Mouse (Mus musculus) heart, embryonic 10.5 days (tissue): ENCODE results near the gene Olfr658. TPM values are rescaled to one million over a fixed set of nuclear protein-coding genes. Genes with fewer than 3 reads are reported as not detected.

Source experiments
- DNase-seq: peaks from one replicate; pipeline ENCODE4 v3.0.0-alpha.2; 2017; ENCODE audit warnings: low spot score
- H3K27ac ChIP-seq: fragments of 300-500 bp; sonication (generic); 2 replicates; pipeline ENCODE4 v1.5.1; 2016; ENCODE audit warnings: mild to moderate bottlenecking
- H3K27me3 ChIP-seq: fragments of 300-500 bp; sonication (generic); 2 replicates; pipeline ENCODE4 v1.6.1; 2016; ENCODE audit warnings: mild to moderate bottlenecking; ENCODE audit not compliant: poor library complexity, insufficient read depth, severe bottlenecking
- H3K36me3 ChIP-seq: fragments of 300-500 bp; sonication (generic); 2 replicates; pipeline ENCODE4 v1.6.1; 2016; ENCODE audit warnings: mild to moderate bottlenecking, moderate library complexity
- H3K4me1 ChIP-seq: fragments of 300-500 bp; sonication (generic); 2 replicates; pipeline ENCODE4 v1.6.1; 2016; ENCODE audit warnings: mild to moderate bottlenecking
- H3K4me3 ChIP-seq: fragments of 300-500 bp; sonication (generic); 2 replicates; pipeline ENCODE4 v1.5.1; 2016; ENCODE audit warnings: mild to moderate bottlenecking, moderate library complexity
- H3K9me3 ChIP-seq: fragments of 300-500 bp; sonication (generic); 2 replicates; pipeline ENCODE4 v1.6.1; 2016; ENCODE audit warnings: mild to moderate bottlenecking, moderate library complexity
- WGBS: fragments of 180-500 bp; shearing (Covaris S2); methylation state at CpG from one replicate; pipeline ENCODE4 v1.1.7; 2016; 5-methylcytosine and 5-hydroxymethylcytosine counted together
- polyA plus RNA-seq: library from polyadenylated mRNA; unstranded; fragments of >200 nt; fragmentation: Nextera tagmentation; extraction: Ambion mirVana; gene quantifications from 2 replicates; pipeline ENCODE4 v1.2.1, GENCODE M21; 2016

The Olfr658 gene
- polyA plus RNA-seq: not detected in 2 replicates

- H3K4me3 ChIP-seq: peak within 1 kb of the TSS; percentile 48
- DNase-seq: peak; percentile 78
- H3K9me3 ChIP-seq: no peaks in the 10 kb centered on the region
- WGBS: 20% methylated on average over 21 of the region's 22 CpGs
- H3K27me3 ChIP-seq: no peaks in the 10 kb centered on the region
- no peak within 1 kb of the TSS for H3K27ac ChIP-seq
- no peaks in the 10 kb centered on the region for H3K36me3 ChIP-seq
- no peaks in the 10 kb centered on the region for H3K4me1 ChIP-seq
Measured at GRCm38 (mm10) chr7:104646841-104647482, at the start of gene Olfr658. Olfr658 (minus strand) TSS chr7:104647305.

DNA sequence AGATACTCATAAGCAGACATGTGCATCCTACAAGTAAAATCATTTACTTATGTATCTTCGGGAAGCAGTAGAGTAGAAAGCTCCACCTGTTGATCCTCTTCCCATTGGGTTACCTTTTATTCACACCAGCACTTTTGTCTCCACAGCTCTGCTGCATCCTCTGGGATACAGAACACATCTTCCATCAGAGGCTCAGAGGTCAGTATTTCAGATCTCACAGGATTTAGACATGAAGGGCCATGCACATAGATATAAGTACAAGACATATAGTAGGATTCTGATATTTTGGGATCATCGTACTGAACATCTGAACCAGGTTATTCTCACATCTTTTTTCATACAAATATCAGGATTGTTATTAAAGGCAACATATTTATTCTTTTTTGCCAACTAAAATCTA is 39.1 kb upstream of the Olfr658 start, which contains the start of gene Olfr661:
Gene Olfr661, plus strand, starts transcription at position 301 of the 400 bp plus-strand sequence.
- Histone ChIP-seq H3K27ac (no peak within 1 kb of the TSS), H3K9me3 (no peaks in the 10 kb centered on the region), H3K4me1 (no peaks in the 10 kb centered on the region), H3K36me3 (no peaks in the 10 kb centered on the region), H3K27me3 (no peaks in the 10 kb centered on the region), H3K4me3 (no peak within 1 kb of the TSS)
- 76% methylated on average over 2 of the region's 2 CpGs for WGBS
- DNase-seq: no peak

- no peak for DNase-seq
- no peaks in the 10 kb centered on the region for H3K4me1 ChIP-seq
- no peaks in the 10 kb centered on the region for H3K36me3 ChIP-seq
- no peak within 1 kb of the TSS for H3K27ac ChIP-seq
- H3K27me3 ChIP-seq: no peaks in the 10 kb centered on the region
- no peaks in the 10 kb centered on the region for H3K9me3 ChIP-seq
- no peak within 1 kb of the TSS for H3K4me3 ChIP-seq
- 79% methylated on average over 3 of the region's 3 CpGs for WGBS
Measured at GRCm38 (mm10) chr7:104666453-104666852, 19.3 kb upstream of the Olfr658 start, which contains the start of gene Olfr659. Olfr659 (plus strand) TSS chr7:104666753.

- H3K27me3 ChIP-seq: no peaks in the 10 kb centered on the region
- no peaks in the 10 kb centered on the region for H3K4me1 ChIP-seq
- no peak for DNase-seq
- no peaks in the 10 kb centered on the region for H3K9me3 ChIP-seq
- no peak within 1 kb of the TSS for H3K27ac ChIP-seq
- no peaks in the 10 kb centered on the region for H3K36me3 ChIP-seq
- no peak within 1 kb of the TSS for H3K4me3 ChIP-seq
Measured at GRCm38 (mm10) chr7:104624494-104624893, 22.6 kb downstream of the Olfr658 start, which contains the start of gene Olfr657. Olfr657 (plus strand) TSS chr7:104624794.

GRCm38 (mm10) chr7:104613655-104614054 is 33.5 kb downstream of the Olfr658 start, which contains the start of gene Olfr656:
Olfr656 (plus strand) TSS chr7:104613955.
- no peak for DNase-seq
- WGBS: 73% methylated on average over 4 of the region's 4 CpGs
- no peaks in the 10 kb centered on the region for H3K36me3 ChIP-seq
- no peaks in the 10 kb centered on the region for H3K4me1 ChIP-seq
- no peak within 1 kb of the TSS for H3K27ac ChIP-seq
- H3K27me3 ChIP-seq: no peaks in the 10 kb centered on the region
- H3K4me3 ChIP-seq: no peak within 1 kb of the TSS
- H3K9me3 ChIP-seq: no peaks in the 10 kb centered on the region

- no peaks in the 10 kb centered on the region for H3K36me3 ChIP-seq
- no peaks in the 10 kb centered on the region for H3K27me3 ChIP-seq
- no peak for DNase-seq
- H3K9me3 ChIP-seq: no peaks in the 10 kb centered on the region
- no peak overlapping the region for H3K4me3 ChIP-seq
- no peaks in the 10 kb centered on the region for H3K4me1 ChIP-seq
- H3K27ac ChIP-seq: no peak overlapping the region
Measured at GRCm38 (mm10) chr7:104604727-104605126, 42.4 kb downstream of the Olfr658 start.

DNA sequence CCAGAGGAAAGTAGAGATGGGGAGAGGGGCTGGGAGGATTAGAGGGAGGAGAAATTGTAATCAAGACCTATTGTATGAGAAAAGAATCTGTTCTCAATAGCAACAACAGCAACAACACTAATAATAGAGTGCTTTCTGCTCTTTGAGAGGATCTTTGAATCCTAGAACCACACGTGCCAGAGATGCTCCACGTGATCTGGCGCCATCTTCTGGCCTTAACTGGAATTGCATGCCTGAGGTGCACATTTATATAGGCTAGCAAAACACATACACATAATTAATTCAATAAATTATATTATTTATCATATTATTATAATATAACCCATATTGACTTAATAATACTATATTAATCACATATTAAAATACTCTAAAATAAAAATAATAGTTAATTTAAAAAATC is 43.9 kb downstream of the Olfr658 start:
- WGBS: 4% methylated on average over 3 of the region's 3 CpGs
- Histone ChIP-seq H3K36me3 (no peaks in the 10 kb centered on the region), H3K9me3 (no peaks in the 10 kb centered on the region), H3K4me3 (no peak overlapping the region), H3K27me3 (no peaks in the 10 kb centered on the region), H3K27ac (no peak overlapping the region), H3K4me1 (no peaks in the 10 kb centered on the region)
- no peak for DNase-seq

DNA sequence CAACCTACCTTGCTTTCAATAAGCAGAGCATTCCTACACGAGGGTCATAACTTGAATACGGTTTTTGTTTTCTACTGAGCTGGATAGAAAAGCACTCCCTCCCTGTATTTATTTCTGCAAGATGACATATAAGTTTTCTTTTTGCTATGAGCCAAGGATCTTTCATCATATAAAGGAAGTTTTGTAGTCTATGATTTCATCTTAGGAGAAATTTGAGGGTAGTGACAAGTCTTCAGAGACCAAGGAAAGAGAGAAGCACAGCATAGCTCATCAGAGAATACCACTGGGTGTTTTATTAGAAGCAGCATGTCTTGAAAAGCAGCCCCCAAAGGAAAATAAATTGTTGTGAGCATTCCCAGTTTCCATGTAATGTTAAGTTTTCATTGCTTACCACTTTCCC is 45.4 kb downstream of the Olfr658 start, which contains the start of gene Olfr655:
Gene Olfr655, minus strand, starts transcription at position 101 of the 400 bp plus-strand sequence.
- WGBS: 81% methylated on average over 2 of the region's 2 CpGs
- Histone ChIP-seq H3K4me3 (no peak within 1 kb of the TSS), H3K4me1 (no peaks in the 10 kb centered on the region), H3K36me3 (no peaks in the 10 kb centered on the region), H3K9me3 (no peaks in the 10 kb centered on the region), H3K27ac (no peak within 1 kb of the TSS), H3K27me3 (no peaks in the 10 kb centered on the region)
- no peak for DNase-seq

Other genes starting within 250 kb of the Olfr658 start
- not detected in 2 replicates for gene Trim30c, start 246.5 kb downstream of the Olfr658 start, polyA plus RNA-seq
- 0.44 and 0.59 TPM in 2 replicates for gene Trim30a, start 182.1 kb downstream of the Olfr658 start, polyA plus RNA-seq
- gene Trim30d, start 139.5 kb downstream of the Olfr658 start, polyA plus RNA-seq: 0.09 and 0.13 TPM in 2 replicates
- not detected in 2 replicates for gene Olfr651, start 97.2 kb downstream of the Olfr658 start, polyA plus RNA-seq
- gene Olfr652, start 86.4 kb downstream of the Olfr658 start, polyA plus RNA-seq: not detected in 2 replicates
- not detected in 2 replicates for gene Olfr653, start 70.0 kb downstream of the Olfr658 start, polyA plus RNA-seq
- not detected in 2 replicates for gene Olfr654, start 60.3 kb downstream of the Olfr658 start, polyA plus RNA-seq
- gene Olfr655, start 45.5 kb downstream of the Olfr658 start, polyA plus RNA-seq: 0.07 TPM in 1 of 2 replicates, not detected in the other
- not detected in 2 replicates for gene Olfr656, start 33.4 kb downstream of the Olfr658 start, polyA plus RNA-seq
- not detected in 2 replicates for gene Olfr657, start 22.5 kb downstream of the Olfr658 start, polyA plus RNA-seq
- gene Olfr659, start 19.4 kb upstream of the Olfr658 start, polyA plus RNA-seq: not detected in 2 replicates
- gene Olfr661, start 39.2 kb upstream of the Olfr658 start, polyA plus RNA-seq: not detected in 2 replicates
- gene Usp17le, start 130.2 kb upstream of the Olfr658 start, polyA plus RNA-seq: not detected in 2 replicates
- not detected in 2 replicates for gene Usp17lb, start 195.3 kb upstream of the Olfr658 start, polyA plus RNA-seq
- not detected in 2 replicates for gene Usp17la, start 209.7 kb upstream of the Olfr658 start, polyA plus RNA-seq
- not detected in 2 replicates for gene Olfr665, start 230.7 kb upstream of the Olfr658 start, polyA plus RNA-seq
- not detected in 2 replicates for gene Olfr666, start 248.6 kb upstream of the Olfr658 start, polyA plus RNA-seq